Mouse (Mus musculus): Measurements from ENCODE around the gene Gm7735. TPM values are rescaled to one million over a fixed set of nuclear protein-coding genes. Genes with fewer than 3 reads are reported as not detected.

The Gm7735 gene
- not detected for total RNA-seq (2023)

GRCm38 (mm10) chr16:89169190-89169589 lies at the start of gene Gm7735:
Gm7735 (plus strand) TSS chr16:89169490.

GRCm38 (mm10) chr16:89140551-89140950 lies 28.7 kb upstream of the Gm7735 start, which contains the start of gene Gm6358:
Gm6358 (plus strand) TSS chr16:89140851.

GRCm38 (mm10) chr16:89150786-89151185 lies 18.5 kb upstream of the Gm7735 start, which contains the start of gene Gm10061:
Gm10061 (plus strand) TSS chr16:89151086.

GRCm38 (mm10) chr16:89157652-89158051 lies 11.6 kb upstream of the Gm7735 start, which contains the start of gene Gm9789:
Gm9789 (plus strand) TSS chr16:89157952.

GRCm38 (mm10) chr16:89174435-89174834 lies 5.1 kb downstream of the Gm7735 start, which contains the start of gene 1110057P08Rik:
1110057P08Rik (plus strand) TSS chr16:89174735.

GRCm38 (mm10) chr16:89205561-89205960 lies 36.3 kb downstream of the Gm7735 start, which contains the start of gene Krtap20-2:
Krtap20-2 (plus strand) TSS chr16:89205861.

Other genes starting within 250 kb of the Gm7735 start
- gene Krtap19-9b, start 237.2 kb upstream of the Gm7735 start, total RNA-seq (2023): not detected
- gene Krtap16-3, start 206.6 kb upstream of the Gm7735 start, total RNA-seq (2023): not detected
- gene Krtap22-2, start 158.7 kb upstream of the Gm7735 start, total RNA-seq (2023): not detected
- gene Gm10229, start 154.2 kb upstream of the Gm7735 start, total RNA-seq (2023): not detected
- not detected for gene Krtap6-1, start 137.8 kb upstream of the Gm7735 start, total RNA-seq (2023)
- gene Gm10228, start 128.0 kb upstream of the Gm7735 start, total RNA-seq (2023): not detected
- gene Krtap6-5, start 121.6 kb upstream of the Gm7735 start, total RNA-seq (2023): not detected
- gene 1110025L11Rik, start 105.5 kb upstream of the Gm7735 start, total RNA-seq (2023): not detected
- not detected for gene Krtap6-3, start 85.5 kb upstream of the Gm7735 start, total RNA-seq (2023)
- gene Gm6358, start 28.6 kb upstream of the Gm7735 start, total RNA-seq (2023): not detected
- gene Gm10061, start 18.4 kb upstream of the Gm7735 start, total RNA-seq (2023): not detected
- gene Gm9789, start 11.5 kb upstream of the Gm7735 start, total RNA-seq (2023): not detected
- gene 1110057P08Rik, start 5.2 kb downstream of the Gm7735 start, total RNA-seq (2023): not detected
- not detected for gene Krtap20-2, start 36.4 kb downstream of the Gm7735 start, total RNA-seq (2023)
- gene Krtap21-1, start 234.4 kb downstream of the Gm7735 start, total RNA-seq (2023): not detected

Measured in neutrophil, adult 83 days (primary cell).